Mouse (Mus musculus): ENCODE measurements around the gene Alg9. TPM values are rescaled to one million over a fixed set of nuclear protein-coding genes. Genes with fewer than 3 reads are reported as not detected.

Alg9 gene
- polyA plus RNA-seq, 1 experiment from 2014 or later = 44.3 TPM

DNA sequence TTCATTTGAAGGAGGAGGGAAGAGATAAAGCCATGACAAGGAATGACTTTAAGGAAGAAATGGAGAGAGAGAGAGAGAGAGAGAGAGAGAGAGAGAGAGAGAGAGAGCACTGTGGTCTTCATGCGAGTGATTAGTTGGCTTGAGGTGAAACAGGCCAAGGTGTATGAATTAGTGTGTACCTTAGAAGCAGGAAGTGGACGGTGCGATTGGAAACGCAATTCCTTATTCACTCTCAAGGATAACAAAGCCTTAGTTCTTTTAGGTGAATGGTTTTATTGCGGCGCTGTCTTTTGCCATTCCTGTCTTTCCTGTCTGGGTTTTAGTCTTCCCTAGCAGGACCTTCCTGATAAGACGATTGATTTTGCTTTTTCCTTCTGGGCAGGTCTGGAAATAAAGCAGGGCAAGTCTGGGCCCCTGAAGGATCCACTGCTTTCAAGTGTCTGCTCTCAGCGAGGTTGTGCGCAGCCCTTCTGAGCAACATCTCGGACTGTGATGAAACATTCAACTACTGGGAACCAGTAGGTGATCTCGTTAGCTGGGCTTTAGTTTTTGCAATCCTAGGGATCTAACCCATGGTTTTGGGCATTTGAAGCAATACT lies 1.4 kb downstream of the Alg9 start:
- Histone ChIP-seq H3K4me1 (ENCODE audit: insufficient read depth, low read length) (peaks cover 18% of the 10 kb centered on the region), H3K4me2 (replicated peaks; ENCODE audit: low read depth, low read length) (peak overlapping the region; percentile 82), H3K27ac (ENCODE audit: low read length) (no peak overlapping the region), H3K9me3 (ENCODE audit: low read length) (no peaks in the 10 kb centered on the region), H3K4me3 (ENCODE audit: low read length) (peak overlapping the region; percentile 95), H3K27me3 (ENCODE audit: insufficient read depth, low read length) (no peaks in the 10 kb centered on the region), H3K36me3 (ENCODE audit: insufficient read depth, low read length) (peaks cover 23% of the 10 kb centered on the region; the same call in 1 of the 2 replicates), H3K9ac (replicated peaks; ENCODE audit: low read length) (peak overlapping the region; percentile 97)
- ATAC-seq (ENCODE audit: low FRiP score, low TSS enrichment) = 0 out of 2 replicates have a peak, but pooled peaks have one; percentile 1
- 53% methylated on average over 11 of the region's 11 CpGs for WGBS

- Histone ChIP-seq H3K36me3 (ENCODE audit: insufficient read depth, low read length) (peaks cover 56% of the 10 kb centered on the region), H3K27ac (ENCODE audit: low read length) (no peak overlapping the region), H3K9me3 (ENCODE audit: low read length) (no peaks in the 10 kb centered on the region), H3K9ac (replicated peaks; ENCODE audit: low read length) (no peak overlapping the region), H3K4me3 (ENCODE audit: low read length) (no peak overlapping the region), H3K27me3 (ENCODE audit: insufficient read depth, low read length) (no peaks in the 10 kb centered on the region), H3K4me2 (replicated peaks; ENCODE audit: low read depth, low read length) (no peak overlapping the region), H3K4me1 (ENCODE audit: insufficient read depth, low read length) (no peaks in the 10 kb centered on the region)
- 81% methylated on average over 2 of the region's 2 CpGs for WGBS
- ATAC-seq (ENCODE audit: low FRiP score, low TSS enrichment) = no peak
Measured at GRCm38 (mm10) chr9:50782155-50782554, 7.3 kb downstream of the Alg9 start.

DNA sequence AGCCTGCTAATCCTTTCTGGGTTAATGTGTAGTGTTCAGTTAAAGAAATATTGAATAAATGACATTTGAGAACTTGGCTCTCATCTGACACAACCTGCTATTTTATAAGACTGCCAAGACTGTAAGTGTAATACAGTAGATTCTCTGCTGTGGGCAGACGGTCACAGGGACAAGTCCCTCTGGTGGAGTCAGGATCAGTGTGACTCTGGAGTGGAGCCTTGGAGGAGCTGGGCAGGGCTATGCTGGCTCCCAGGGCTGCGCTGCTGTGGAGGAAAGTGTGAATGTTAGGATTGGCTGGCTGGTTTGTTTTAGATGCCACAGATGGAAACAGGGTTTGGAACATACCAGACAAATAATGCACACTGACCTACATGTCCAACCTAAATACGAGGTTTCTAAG lies 20.4 kb downstream of the Alg9 start:
- ATAC-seq (ENCODE audit: low FRiP score, low TSS enrichment) = no peak
- Histone ChIP-seq H3K27ac (ENCODE audit: low read length) (no peak overlapping the region), H3K27me3 (ENCODE audit: insufficient read depth, low read length) (no peaks in the 10 kb centered on the region), H3K4me1 (ENCODE audit: insufficient read depth, low read length) (no peaks in the 10 kb centered on the region), H3K4me2 (replicated peaks; ENCODE audit: low read depth, low read length) (no peak overlapping the region), H3K9ac (replicated peaks; ENCODE audit: low read length) (no peak overlapping the region), H3K9me3 (ENCODE audit: low read length) (no peaks in the 10 kb centered on the region), H3K4me3 (ENCODE audit: low read length) (no peak overlapping the region), H3K36me3 (ENCODE audit: insufficient read depth, low read length) (peaks cover 26% of the 10 kb centered on the region)
- 86% methylated on average over 3 of the region's 3 CpGs for WGBS

DNA sequence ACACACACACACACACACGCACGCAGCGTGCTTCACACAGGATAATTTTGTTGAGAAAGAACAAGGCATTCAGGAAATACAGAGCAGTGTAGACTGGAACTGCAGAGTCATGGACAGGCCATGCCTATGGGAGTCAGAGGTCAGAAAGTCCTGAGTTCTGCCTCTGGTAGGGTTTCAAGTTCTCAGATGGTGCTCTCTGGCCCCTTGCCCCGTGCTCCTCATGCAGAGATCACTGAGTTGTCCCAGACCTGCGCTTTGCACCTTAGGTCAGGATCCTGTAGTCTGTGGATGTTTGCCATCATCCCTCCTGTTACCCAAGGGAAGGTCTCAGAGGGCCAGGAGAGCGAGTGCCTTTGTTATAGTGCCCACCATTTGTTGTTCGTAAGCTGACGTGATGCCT lies 22.0 kb downstream of the Alg9 start:
- no peak overlapping the region for H3K9ac ChIP-seq (replicated peaks; ENCODE audit: low read length)
- no peaks in the 10 kb centered on the region for H3K27me3 ChIP-seq (ENCODE audit: insufficient read depth, low read length)
- no peak overlapping the region for H3K4me2 ChIP-seq (replicated peaks; ENCODE audit: low read depth, low read length)
- H3K4me1 ChIP-seq (ENCODE audit: insufficient read depth, low read length) = no peaks in the 10 kb centered on the region
- WGBS = 83% methylated on average over 8 of the region's 8 CpGs
- H3K9me3 ChIP-seq (ENCODE audit: low read length) = no peaks in the 10 kb centered on the region
- no peak for ATAC-seq (ENCODE audit: low FRiP score, low TSS enrichment)
- no peak overlapping the region for H3K4me3 ChIP-seq (ENCODE audit: low read length)
- H3K36me3 ChIP-seq (ENCODE audit: insufficient read depth, low read length) = peaks cover 24% of the 10 kb centered on the region
- no peak overlapping the region for H3K27ac ChIP-seq (ENCODE audit: low read length)

DNA sequence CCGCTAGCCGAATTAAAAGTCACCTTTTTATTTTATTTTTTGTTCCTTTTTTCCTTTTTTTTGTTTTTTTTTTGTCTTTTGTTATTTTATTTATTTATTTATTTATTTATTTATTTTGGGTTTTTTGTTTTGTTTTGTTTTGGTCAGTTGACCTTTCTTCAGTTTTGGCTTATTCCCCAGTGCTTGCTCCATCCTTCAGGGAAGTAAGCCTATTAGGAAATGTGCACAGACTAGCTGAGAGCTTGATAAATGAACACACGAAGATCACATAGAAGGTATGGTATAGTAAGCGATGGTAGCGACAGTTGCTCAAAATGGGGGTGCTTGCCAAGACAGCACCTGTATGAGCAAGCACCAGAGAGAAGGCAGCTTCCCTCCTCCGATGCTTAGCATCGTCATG lies 22.8 kb downstream of the Alg9 start:
- Histone ChIP-seq H3K27ac (ENCODE audit: low read length) (no peak overlapping the region), H3K9ac (replicated peaks; ENCODE audit: low read length) (no peak overlapping the region), H3K27me3 (ENCODE audit: insufficient read depth, low read length) (no peaks in the 10 kb centered on the region), H3K9me3 (ENCODE audit: low read length) (no peaks in the 10 kb centered on the region), H3K36me3 (ENCODE audit: insufficient read depth, low read length) (peaks cover 17% of the 10 kb centered on the region), H3K4me1 (ENCODE audit: insufficient read depth, low read length) (no peaks in the 10 kb centered on the region), H3K4me2 (replicated peaks; ENCODE audit: low read depth, low read length) (no peak overlapping the region), H3K4me3 (ENCODE audit: low read length) (no peak overlapping the region)
- 98% methylated on average over 7 of the region's 7 CpGs for WGBS
- ATAC-seq (ENCODE audit: low FRiP score, low TSS enrichment) = no peak

GRCm38 (mm10) chr9:50798368-50798767 lies 23.5 kb downstream of the Alg9 start:
- Histone ChIP-seq H3K9ac (replicated peaks; ENCODE audit: low read length) (no peak overlapping the region), H3K4me2 (replicated peaks; ENCODE audit: low read depth, low read length) (no peak overlapping the region), H3K4me3 (ENCODE audit: low read length) (no peak overlapping the region), H3K9me3 (ENCODE audit: low read length) (no peaks in the 10 kb centered on the region), H3K27ac (ENCODE audit: low read length) (no peak overlapping the region), H3K36me3 (ENCODE audit: insufficient read depth, low read length) (peaks cover 20% of the 10 kb centered on the region), H3K4me1 (ENCODE audit: insufficient read depth, low read length) (no peaks in the 10 kb centered on the region), H3K27me3 (ENCODE audit: insufficient read depth, low read length) (no peaks in the 10 kb centered on the region)
- no peak for ATAC-seq (ENCODE audit: low FRiP score, low TSS enrichment)
- 89% methylated on average over 5 of the region's 5 CpGs for whole genome bisulfite sequencing

- 0 out of 2 replicates have a peak, but pooled peaks have one; percentile 31 for ATAC-seq (ENCODE audit: low FRiP score, low TSS enrichment)
Measured at GRCm38 (mm10) chr9:50800985-50801384, 26.2 kb downstream of the Alg9 start.

DNA sequence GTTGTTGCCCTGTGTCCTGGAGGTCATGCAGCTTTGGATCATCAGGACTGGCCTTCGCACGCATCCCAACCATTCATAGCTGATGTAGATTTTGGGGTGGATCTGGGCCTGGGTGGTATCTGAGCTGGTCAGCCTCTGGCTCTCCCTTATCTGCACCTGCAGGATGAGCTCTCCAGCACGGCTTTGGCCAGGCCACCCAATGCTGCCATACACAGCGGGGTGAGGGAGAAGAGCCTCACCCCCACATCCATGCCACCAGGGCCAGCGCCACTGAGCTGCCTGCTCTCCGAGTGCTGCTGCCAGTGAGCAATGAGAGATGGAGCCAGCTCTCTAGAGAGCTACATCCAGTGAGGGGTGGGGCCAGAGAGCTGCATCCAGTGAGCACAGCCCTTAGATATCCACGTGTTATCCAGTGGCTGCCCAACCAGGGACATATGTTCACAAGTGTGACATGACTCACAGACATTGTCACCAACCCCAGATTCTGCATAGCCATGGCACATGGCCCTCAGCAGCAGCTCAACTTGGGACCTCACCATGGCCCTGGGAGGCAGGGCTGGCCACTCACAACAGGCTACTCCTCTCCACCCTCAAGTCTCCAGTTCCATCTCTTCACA lies 28.3 kb downstream of the Alg9 start:
- WGBS = 88% methylated on average over 7 of the region's 7 CpGs
- H3K27ac ChIP-seq (ENCODE audit: low read length) = no peak overlapping the region
- no peak overlapping the region for H3K4me3 ChIP-seq (ENCODE audit: low read length)
- no peak for ATAC-seq (ENCODE audit: low FRiP score, low TSS enrichment)
- H3K36me3 ChIP-seq (ENCODE audit: insufficient read depth, low read length) = peaks cover 41% of the 10 kb centered on the region
- no peaks in the 10 kb centered on the region for H3K4me1 ChIP-seq (ENCODE audit: insufficient read depth, low read length)
- H3K27me3 ChIP-seq (ENCODE audit: insufficient read depth, low read length) = no peaks in the 10 kb centered on the region
- H3K9ac ChIP-seq (replicated peaks; ENCODE audit: low read length) = no peak overlapping the region
- H3K4me2 ChIP-seq (replicated peaks; ENCODE audit: low read depth, low read length) = no peak overlapping the region
- H3K9me3 ChIP-seq (ENCODE audit: low read length) = no peaks in the 10 kb centered on the region

More at GRCm38 (mm10) chr9:50800985-50801384, 26.2 kb downstream of the Alg9 start:
- Histone ChIP-seq H3K4me1 (ENCODE audit: insufficient read depth, low read length) (no peaks in the 10 kb centered on the region), H3K4me3 (ENCODE audit: low read length) (no peak overlapping the region), H3K27ac (ENCODE audit: low read length) (no peak overlapping the region), H3K4me2 (replicated peaks; ENCODE audit: low read depth, low read length) (no peak overlapping the region), H3K9ac (replicated peaks; ENCODE audit: low read length) (no peak overlapping the region), H3K27me3 (ENCODE audit: insufficient read depth, low read length) (no peaks in the 10 kb centered on the region), H3K36me3 (ENCODE audit: insufficient read depth, low read length) (peaks cover 37% of the 10 kb centered on the region), H3K9me3 (ENCODE audit: low read length) (no peaks in the 10 kb centered on the region)
- 54% methylated on average over 2 of the region's 2 CpGs for WGBS

- H3K36me3 ChIP-seq (ENCODE audit: insufficient read depth, low read length) = peaks cover 52% of the 10 kb centered on the region
- ATAC-seq (ENCODE audit: low FRiP score, low TSS enrichment) = no peak
Measured at GRCm38 (mm10) chr9:50808471-50808870, 33.7 kb downstream of the Alg9 start.

GRCm38 (mm10) chr9:50809146-50809545 lies 34.3 kb downstream of the Alg9 start:
- WGBS = 65% methylated on average over 13 of the region's 13 CpGs
- H3K9me3 ChIP-seq (ENCODE audit: low read length) = no peaks in the 10 kb centered on the region
- peaks cover 52% of the 10 kb centered on the region for H3K36me3 ChIP-seq (ENCODE audit: insufficient read depth, low read length)
- 0 out of 2 replicates have a peak, but pooled peaks have one; percentile 46 for ATAC-seq (ENCODE audit: low FRiP score, low TSS enrichment)
- no peak overlapping the region for H3K27ac ChIP-seq (ENCODE audit: low read length)
- H3K27me3 ChIP-seq (ENCODE audit: insufficient read depth, low read length) = no peaks in the 10 kb centered on the region
- H3K9ac ChIP-seq (replicated peaks; ENCODE audit: low read length) = no peak overlapping the region
- no peaks in the 10 kb centered on the region for H3K4me1 ChIP-seq (ENCODE audit: insufficient read depth, low read length)
- no peak overlapping the region for H3K4me2 ChIP-seq (replicated peaks; ENCODE audit: low read depth, low read length)
- H3K4me3 ChIP-seq (ENCODE audit: low read length) = no peak overlapping the region

More at GRCm38 (mm10) chr9:50808471-50808870, 33.7 kb downstream of the Alg9 start:
- Histone ChIP-seq H3K4me1 (ENCODE audit: insufficient read depth, low read length) (no peaks in the 10 kb centered on the region), H3K9me3 (ENCODE audit: low read length) (no peaks in the 10 kb centered on the region), H3K9ac (replicated peaks; ENCODE audit: low read length) (no peak overlapping the region), H3K4me3 (ENCODE audit: low read length) (no peak overlapping the region), H3K4me2 (replicated peaks; ENCODE audit: low read depth, low read length) (no peak overlapping the region), H3K27me3 (ENCODE audit: insufficient read depth, low read length) (no peaks in the 10 kb centered on the region), H3K27ac (ENCODE audit: low read length) (no peak overlapping the region)
- WGBS = 73% methylated on average over 6 of the region's 6 CpGs

Measured in kidney, embryonic 16.5 days (tissue).